Mouse (Mus musculus) heart, postnatal 0 days (tissue): ENCODE results near the gene Abhd16a.

ENCODE experiments used
- CTCF ChIP-seq: IDR thresholded peaks from 2 replicates; pipeline ENCODE4 v1.5.1; 2016; ENCODE audit warnings: antibody characterized with exemption, control low read depth, low read depth
- EP300 ChIP-seq: IDR thresholded peaks from 2 replicates; pipeline ENCODE4 v1.6.1; 2016; ENCODE audit warnings: antibody characterized with exemption, low read depth

DNA sequence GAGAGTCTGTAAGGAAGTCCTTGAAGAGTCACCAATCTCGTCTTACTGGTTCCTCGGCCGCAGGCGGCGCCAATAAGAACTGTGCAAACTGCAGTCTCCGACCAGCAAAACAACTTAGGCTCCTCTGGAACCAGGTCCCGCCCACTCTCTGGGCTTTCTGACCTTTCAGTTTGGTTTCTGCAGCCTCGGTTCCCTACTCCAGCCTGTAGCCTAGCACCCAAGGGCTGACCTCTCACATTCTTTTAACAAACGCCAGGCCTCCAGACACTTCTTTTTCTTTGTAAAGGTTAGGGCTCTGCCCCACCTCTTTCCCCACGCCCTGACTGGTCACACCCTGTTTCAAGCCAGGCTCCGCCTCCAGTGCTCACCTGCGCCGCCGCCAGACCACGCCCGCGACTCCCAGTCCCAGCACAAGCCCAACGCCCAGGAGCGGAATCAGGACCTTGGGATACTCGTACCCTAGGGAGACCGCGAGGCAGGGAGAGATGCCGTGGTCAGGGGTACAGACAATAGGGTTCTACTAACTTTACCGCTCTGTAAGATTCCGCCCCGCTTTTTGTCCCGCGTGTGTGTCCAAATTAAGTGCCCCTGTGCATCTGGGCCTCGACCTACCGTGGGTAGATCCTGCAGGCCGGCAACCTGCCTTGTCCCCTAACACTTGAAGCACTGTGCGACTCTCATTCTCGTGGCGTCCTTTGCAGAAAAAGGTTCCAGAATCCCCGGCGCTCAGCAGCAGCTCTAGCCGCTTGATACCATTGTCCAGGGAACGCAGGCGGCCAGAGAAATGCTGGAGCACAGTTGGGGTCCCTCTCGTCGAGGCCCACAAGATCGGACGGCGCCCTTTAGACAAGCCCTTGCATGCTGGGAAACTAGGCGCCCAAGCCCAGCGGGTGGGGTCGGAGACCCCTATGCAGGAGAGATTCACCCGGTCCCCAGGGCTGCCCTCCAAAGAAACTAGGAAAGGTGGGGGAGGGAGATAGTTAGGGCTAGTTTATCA, 23.8 kb upstream of the Abhd16a start, which contains the start of gene Ly6g6c:
- TF ChIP-seq CTCF (no peak), EP300 (no peak)
